Mouse (Mus musculus) testis, postnatal 14 days (tissue): Measurements from ENCODE around the gene Actr8.

ENCODE experiments used
- DNase-seq: peaks from one replicate; pipeline ENCODE4 v3.0.0; 2021; ENCODE audit warnings: low spot score

Gene Actr8

DNA sequence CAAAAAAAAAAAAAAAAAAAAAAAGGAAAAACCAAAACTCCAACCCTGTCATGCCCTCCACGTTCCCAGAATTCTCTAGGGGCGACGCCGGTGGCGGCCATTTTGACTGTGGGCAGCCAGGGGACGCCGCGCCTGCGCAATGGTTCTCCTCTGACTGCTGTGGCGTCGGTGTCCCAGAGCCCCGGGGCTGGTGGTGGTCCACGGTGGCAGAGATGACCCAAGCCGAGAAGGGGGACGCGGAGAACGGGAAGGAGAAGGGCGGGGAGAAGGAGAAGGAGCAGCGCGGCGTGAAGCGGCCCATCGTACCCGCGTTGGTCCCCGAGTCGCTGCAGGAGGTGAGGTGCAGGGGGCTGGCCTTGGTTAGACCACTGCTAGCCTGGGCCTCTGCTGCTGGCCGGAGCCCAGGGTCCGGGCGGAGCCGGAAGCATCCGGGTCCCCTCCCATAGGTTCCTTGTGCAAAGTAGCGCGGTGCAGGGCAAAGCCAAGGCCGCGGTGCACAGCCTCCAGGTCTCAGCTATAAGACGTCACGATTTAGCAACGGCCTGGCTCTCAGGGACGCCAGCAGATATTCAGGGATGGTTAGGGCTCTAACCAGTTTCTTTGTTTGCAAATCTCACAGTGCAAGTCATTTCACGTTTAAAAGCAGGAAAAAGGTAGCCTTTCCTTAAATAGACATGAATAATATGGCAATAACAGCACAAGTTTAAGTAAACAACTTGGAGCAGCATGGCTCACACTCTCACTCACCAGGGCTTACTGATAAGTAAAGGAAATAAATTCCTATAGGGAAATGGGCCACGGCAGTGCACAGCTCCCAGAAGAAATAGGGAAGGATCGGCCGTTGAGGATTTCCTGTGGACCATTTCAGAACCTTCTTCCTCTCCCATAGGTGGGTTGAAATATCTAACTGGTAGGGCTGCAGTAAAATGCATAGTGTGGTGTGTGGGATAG lies at the start of gene Actr8:
TSS of gene Actr8 (plus strand) at position 84 of the 951 bp plus-strand sequence.
- peak; percentile 91 for DNase-seq

DNA sequence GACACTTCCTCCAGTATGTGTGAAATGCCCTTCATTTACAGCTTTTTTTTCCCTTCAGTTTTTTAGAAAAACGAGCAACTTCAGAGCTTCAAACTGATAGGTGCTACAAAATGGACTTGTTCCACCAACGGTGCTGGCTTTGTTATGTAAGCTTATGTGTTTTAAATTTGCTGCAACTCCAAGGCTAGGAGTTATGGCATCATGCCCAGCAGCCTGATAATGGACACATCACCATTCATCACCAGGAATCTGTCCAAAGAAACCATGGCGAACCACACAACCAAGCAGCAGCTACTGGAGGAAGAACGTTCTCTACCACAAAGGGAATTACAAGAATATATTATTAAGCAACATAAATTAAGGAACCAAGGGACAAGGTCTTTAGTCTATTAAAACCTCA lies 49.2 kb upstream of the Actr8 start:
- no peak for DNase-seq

DNA sequence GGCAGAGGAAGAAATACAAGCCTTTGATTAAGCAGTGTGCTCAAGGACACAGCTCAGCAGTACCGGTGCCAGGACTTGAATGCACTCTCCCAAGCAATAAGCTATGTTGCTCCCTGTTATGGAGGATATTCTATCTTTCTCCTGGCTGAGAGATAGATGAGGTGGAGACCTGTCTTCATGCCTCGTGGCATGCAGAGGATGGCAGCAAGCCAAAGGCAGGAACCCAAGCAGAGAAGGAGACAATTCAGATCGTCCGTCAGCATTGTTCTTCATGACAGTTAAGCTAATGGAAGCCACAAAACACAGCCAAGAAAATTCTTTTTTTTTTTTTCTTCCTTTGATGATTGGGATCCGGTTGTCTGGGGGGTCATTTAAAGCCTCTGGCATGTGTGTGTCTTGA lies 42.6 kb upstream of the Actr8 start:
- no peak for DNase-seq

DNA sequence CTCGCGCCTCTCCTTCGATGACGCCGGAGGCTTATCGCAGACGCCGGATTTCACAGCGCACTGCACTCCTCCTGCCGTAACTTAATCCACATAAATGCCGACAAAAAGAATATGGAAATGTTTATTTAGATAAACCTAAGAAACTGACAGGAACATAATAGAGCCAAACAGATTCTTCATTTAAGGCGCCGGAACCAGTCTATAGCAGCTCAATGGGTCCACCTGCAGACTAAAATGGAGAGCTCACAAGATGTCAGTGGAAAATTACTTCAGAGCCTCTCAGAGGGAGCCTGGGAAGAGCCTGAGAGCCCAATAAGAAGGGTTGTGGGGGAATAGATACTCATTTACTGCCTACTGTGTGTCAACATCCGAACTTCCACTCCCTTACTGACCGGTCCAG lies 40.7 kb upstream of the Actr8 start:
- no peak for DNase-seq

DNA sequence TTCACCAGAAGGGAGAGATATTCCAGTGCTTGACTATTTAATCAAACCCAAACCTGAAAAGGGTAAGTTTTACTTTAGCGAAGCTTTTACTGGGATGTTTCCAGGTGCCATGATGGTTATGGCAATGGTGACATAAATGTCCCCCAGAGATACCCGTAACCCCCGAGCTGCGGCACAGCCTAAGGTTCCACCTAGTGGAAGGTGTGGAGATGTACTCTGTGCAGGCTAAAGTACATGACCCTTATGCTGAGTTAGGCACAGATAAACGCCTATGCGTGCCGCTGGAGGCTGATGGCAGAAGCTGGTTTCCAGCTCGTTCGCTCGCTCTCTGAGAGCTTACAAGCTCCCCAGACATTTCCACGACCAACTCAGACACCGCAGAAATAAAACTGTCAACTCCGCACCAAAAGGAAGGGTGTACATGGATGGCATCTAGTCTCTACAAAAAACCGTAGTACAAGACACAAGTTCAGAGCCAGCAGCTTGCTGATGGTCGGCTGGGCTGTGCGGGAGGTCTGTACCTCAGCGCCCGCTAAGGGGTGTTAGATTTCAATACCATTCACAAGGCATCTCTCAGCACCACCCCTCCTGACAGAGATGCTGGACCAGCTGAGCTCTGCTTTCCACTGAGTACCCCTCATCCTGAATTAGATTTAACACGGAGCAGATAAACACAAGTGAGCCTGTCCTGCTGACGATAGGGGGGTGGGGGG lies 38.4 kb upstream of the Actr8 start:
- DNase-seq: no peak

DNA sequence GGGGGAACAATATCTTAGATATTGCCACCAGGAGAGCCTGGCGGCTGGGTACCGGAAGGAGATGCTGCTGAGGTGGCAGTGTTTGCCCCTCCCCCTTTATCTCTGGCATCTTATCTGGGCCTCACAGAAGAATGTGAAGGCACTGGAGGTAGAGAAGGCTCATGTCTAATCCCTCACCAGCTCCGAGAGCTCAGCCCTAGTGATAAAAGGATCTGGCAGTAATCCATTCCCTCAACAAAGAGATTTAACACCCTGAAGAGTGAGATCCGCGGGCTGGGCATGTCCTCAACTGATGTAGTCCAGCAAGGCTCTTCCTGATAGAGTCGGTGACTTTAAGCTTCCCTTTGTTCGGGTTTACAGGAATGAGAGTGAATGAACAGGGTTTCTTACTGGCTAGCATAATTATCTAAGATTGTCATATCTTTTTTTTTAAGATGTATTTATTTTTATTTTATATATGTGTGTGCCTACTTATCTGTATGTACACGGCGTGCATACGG lies 37.8 kb upstream of the Actr8 start:
- no peak for DNase-seq

DNA sequence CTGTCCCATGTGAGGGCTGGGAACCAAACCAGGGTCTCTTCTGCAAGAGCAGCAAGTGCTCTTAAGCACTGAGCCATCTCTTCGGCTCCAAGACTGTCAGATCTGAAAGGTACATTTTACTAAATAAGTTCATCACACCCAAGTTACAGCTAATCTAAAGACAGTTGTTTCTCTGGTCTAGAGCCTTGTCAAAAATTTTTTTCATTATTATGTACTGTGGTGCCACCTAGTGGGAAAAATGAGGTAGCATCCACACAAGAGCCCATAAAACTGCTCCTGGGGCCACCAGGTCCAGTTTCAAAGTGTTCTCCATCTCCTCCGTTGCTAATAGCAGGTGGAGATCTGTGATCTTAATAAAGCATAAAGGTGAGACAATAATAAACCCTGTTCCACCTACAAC lies 37.3 kb upstream of the Actr8 start:
- no peak for DNase-seq

DNA sequence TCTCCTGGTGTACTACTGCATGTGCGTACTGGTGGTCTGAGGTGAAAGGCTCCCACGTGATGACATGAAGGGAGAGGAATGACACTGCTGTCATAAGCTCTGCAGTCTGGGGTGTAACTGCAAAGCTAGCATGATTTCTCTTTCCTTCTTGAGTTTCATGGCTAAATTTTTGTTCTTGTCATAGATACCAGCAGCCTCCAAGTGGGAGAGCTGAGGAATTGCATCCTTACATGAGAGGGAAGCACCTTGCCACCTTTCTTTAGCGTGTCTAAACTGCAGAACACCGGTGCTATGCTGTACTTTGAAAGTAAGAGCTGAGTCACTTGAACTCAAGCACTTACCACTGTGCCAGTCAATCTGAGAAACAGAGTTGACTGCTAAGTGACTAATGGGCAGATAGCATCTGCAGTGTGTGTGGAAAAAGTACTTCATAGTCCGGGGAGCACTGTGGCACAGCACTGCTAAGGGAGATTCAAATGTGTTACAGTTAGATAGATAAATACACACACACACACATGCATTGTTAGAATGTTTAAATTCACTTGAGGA lies 31.3 kb upstream of the Actr8 start:
- no peak for DNase-seq

DNA sequence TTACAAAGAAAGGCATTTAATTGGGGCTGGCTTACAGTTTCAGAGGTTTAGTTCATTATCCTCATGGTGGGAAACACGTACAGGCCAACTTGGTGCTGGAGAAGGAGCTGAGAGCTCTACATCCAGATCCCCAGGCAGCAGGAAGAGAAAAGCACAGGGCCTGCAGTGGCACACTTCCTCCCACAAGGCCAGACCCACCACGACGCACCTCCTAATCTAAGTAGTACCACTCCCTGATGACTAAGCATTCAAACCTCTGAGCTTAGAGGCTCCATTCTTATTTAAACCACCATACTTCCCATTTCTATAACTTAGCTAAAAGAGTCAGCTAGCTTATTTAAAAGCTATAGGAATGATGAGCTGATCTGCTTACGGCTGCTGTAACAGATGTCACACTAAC lies 27.3 kb upstream of the Actr8 start:
- DNase-seq: no peak

DNA sequence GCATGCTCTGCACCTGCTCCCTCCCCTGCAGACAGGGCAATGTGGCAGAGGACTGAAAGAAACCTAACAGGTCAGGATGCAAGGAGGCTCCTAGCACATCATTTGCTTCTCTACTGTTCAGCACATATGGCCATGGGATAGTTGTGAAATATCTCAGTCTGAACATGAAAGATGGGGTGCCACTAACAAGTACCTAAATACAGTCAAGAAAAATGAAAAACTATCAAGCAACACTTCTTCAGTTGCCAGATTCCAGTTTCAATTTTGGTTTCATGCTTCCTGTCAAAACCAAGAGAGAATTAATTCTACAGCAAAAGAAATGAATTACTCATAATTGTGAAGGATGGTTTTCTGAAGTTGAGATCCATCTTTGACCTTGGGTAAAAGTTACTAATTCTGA lies 20.7 kb upstream of the Actr8 start:
- DNase-seq: no peak

DNA sequence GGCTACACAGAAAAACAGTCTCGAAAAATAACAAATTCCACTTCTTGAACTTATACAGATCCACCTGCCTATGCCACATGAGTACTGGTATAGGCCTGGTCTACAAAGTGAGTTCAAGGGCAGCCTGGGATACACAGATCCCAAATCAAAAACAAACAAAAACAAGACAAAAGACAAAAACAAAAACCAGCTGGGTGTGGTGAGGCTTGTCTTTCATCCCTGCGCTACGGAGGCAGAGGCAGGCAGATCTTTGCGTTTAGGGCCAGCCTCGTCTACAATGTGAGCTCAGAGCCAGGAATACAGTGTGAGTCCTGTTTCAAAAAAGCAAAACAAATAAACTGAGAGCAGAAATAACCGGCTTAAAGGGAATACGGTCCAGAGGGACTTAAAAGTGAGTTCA lies 10.5 kb upstream of the Actr8 start:
- no peak for DNase-seq

DNA sequence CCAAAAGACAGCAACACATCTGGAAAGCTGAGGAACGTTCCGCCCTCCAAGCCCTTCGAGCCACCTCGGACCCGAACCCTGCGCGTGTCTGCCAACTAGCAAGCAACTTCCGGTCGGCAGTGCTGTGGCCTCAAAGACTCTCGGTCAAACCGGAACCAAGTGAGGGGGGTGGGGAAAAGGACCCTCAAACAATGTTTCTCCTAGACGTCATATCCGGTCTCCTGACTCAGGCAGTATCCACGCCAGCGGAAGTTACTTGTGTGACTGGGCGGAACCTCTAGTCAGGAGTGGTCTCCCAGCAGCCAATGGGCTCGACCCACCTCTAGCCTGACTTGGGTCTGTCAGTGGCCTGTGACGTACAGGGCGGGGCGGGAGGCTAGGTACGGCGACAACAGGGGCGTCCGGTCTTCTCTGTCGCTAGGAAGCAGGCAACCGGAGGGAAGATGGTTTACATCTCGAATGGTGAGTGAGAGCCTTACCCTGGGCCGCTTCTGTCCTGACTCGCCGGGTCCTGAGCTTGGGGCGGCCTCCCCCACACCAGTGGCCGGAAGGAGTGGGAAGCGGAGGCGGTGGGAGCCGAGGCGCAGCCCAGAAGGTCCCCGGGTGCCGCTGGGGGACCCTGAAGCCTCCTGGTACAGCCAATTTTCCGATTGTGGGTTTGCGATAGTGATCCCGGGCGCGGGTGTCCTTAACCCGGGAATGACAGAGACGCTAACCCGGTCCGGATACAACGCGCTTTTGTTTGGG lies 9.9 kb upstream of the Actr8 start, which contains the start of gene Selenok:
TSS of gene Selenok (plus strand) at position 234 of the 747 bp plus-strand sequence.
- DNase-seq: peak; percentile 98

DNA sequence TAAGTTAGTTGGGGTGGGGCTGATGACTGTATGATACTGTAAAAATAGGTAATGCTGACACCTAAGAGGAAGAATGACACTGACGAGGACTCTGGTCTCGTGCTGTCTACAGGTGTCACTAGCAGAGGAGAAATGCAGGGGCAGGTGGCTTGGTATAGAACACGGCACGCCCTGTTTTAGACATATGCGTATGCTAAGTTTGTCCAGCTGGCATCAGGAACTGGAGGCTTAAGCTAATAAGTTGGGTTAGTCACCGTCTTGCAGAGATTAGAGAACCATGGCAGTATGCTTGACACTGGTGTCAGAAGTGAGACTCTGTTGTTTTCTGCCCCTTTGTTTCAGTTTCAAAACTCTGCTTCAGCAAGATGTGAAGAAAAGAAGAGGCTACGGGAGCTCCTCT lies 6.7 kb upstream of the Actr8 start:
- DNase-seq: no peak

DNA sequence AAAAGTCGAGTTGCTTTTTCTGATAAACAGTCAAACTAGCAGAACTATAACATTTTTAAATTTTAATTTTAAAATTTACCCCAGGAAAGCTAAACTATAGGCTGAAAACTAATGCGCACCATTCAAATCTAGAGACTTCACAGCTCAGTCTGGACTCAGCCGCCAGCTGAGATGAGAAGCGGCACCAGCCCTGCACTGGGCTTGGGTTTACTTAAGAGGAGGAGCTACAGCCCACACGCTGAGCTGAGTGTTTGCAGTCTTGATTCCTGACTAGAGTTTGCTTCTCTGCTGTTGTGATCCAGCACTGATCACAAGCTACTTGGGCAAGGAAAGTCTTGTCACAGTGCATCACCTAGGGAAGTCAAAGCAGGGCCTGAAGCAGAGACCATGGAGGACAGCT lies 6.1 kb upstream of the Actr8 start:
- no peak for DNase-seq

DNA sequence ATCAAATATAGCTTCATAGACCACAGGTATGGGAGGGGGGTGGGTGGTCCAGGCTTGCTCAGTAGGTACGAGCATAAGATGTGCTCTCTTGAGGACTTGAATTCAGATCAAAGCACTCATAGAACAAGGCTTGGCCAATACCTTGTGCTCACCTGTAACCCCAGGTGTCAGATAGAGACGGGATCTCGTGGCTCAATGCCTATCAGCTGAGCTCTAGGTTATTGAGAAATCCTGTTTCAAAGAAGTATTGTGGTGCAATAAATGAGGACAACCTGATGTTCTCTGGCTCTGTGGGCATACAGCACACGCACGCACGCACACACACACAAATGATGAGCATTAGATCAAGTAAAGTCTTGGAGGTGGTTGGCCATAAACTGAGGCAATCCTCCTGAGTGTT lies 1.2 kb upstream of the Actr8 start:
- no peak for DNase-seq

DNA sequence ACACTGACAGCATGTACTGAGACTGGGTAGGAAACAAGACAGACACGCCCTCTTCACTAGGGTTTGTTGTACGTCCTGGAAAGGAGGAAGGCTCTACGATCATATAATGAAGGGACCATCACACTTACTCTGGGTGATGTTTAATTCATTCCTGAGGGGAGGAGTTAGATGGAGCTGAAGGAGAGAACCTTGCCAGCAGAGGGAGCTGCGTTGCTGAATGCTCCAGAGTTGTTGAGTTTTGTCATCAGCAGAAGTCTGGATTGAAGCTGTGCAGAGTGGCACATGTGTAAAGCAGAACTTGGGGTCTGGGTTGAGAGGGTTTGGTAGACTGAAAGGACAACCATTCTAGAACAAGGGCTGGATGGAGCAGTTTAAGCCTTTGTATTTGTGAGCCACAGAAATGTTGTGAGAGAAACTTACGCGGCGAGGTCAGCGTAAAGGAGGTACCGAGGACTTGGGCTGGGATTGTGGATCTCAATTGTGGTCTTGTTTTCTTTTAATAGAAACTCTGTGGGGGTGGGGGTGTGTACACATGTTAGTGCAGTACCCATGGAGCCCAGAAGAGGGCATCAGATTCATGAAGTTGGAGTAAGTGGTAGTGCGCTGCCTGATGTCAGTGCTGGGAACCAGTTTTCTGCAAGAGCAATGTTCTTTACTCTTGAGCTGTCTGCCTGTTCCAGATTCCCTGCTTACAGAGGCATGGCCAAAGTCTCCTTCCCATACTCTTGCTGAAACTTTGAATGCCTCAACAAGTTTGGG lies 2.5 kb downstream of the Actr8 start:
- DNase-seq: no peak

DNA sequence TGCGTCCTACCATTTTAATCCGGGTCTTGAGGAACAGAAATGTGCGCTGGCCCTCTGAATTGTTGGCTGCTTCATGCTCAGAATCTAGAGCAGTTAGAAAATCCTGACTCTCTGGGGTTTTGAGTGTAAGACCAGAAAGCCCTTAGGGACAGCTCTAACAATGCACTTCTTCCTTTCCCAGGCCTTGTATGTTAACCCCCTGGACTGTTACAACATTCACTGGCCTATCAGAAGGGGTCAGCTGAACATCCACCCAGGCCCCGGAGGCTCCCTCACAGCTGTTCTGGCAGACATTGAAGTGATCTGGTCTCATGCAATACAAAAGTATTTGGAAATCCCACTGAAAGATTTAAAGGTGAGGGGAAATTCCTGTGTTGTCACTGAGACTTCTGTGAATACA lies 8.0 kb downstream of the Actr8 start:
- no peak for DNase-seq

DNA sequence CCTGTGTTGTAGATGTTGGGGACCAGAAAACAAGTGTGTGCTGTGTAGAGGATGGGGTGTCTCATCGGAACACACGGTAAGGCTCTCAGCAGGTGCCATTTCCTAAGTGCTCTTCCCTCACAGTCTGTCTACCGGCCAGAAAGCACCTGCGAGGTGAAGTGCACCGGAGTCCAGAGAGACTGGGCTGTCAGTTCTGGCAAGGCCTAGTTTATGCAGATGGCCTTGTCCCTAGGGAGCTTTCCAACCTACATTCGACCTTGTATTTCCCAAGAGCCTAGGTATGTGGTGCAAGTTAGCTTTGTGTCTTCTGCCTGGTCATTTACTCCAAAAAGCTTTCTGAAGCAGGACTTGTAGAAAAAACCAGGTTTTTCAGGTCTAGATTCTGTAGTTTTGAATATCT lies 9.1 kb downstream of the Actr8 start:
- no peak for DNase-seq

DNA sequence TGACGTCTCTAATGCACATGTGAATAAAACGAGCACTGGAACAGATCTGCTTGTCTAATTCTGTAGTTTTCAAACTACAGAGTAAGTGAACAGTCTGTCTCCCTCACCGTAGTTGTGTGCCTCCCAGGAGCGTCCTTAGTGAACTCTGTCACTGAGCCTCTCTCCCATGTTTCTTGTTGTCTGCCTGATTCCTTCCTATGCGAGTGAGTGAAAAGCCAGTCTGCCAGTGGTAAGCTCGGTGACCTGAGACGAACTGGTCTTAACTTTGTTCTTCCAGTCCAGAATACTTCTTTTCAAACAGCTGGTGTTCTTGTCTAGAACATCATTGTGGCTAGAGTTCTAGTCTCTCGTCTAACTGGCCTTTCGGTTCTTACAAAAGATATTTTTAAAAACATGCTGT lies 9.6 kb downstream of the Actr8 start:
- no peak for DNase-seq

DNA sequence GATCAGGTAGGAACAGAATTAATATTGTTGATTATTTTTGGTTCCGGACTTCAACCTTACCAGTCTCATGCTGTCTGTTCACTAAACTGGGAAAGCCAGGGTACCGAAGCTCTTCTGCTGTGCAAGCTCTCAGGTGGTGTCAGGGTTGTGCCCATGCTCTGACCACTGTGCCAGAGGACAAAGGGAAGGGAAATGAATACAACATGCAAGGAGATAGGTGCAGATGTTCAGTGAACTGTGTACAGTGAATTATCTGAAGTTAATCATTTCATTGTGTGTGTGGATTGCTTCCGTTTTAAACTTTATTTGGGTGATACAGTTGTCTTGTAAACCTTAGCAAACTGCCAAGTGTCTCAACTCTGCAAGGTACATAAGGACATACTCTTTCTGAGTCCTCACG lies 10.2 kb downstream of the Actr8 start:
- DNase-seq: no peak

DNA sequence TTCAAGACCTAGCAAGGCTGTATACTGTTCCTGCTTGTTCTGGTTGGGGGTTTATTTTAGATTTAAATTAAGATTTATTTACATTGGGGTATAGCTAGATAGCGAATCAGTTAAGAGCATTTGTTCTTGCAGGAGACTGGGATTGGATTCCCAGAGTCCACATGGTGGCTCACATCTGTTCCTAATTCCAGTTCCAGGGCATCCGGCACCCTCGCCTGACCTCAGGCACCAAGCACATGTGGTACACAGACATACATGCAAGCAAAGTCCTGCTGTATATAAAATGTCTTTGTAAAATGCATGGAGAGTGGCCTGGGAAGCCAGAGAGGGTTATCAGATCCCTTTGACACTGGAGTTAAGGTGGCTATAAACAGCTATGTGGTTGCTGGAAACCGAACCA lies 16.8 kb downstream of the Actr8 start:
- no peak for DNase-seq
